Mouse (Mus musculus) bone marrow macrophage, adult 2 months (primary cell): ENCODE measurements at regions not wholly inside any gene's neighbourhood (a gene's known extent, or its start where the extent isn't known, plus 50 kb on each side); places are given as distances from the start of the nearest gene placed in this dataset.

Experiments used
- CTCF ChIP-seq: IDR thresholded peaks from 2 replicates; pipeline ENCODE4 v1.5.1; 2012; ENCODE audit warnings: low read depth, mild to moderate bottlenecking, low read length, moderate library complexity
- POLR2A ChIP-seq: IDR thresholded peaks from 2 replicates; pipeline ENCODE4 v1.6.1; 2012; ENCODE audit warnings: mild to moderate bottlenecking, low read depth, low read length, borderline replicate concordance

- no peak for TF ChIP-seq CTCF
- no peak for TF ChIP-seq POLR2A
Measured at GRCm38 (mm10) chr15:62195440-62195839, 1272.6 kb upstream of the A1bg start.
